Mouse (Mus musculus): ENCODE results near the gene AC124108.1.

The AC124108.1 gene

GRCm38 (mm10) chr1:132200562-132201510, 9.6 kb downstream of the AC124108.1 start:
- no peak for DNase-seq (ENCODE audit: low spot score)

GRCm38 (mm10) chr1:132201511-132201860, 10.2 kb downstream of the AC124108.1 start:
- DNase-seq (ENCODE audit: low spot score) = no peak

GRCm38 (mm10) chr1:132201936-132202335, 10.7 kb downstream of the AC124108.1 start:
- DNase-seq (ENCODE audit: low spot score) = no peak

- DNase-seq (ENCODE audit: low spot score) = no peak
Observed at GRCm38 (mm10) chr1:132202771-132203170, 11.5 kb downstream of the AC124108.1 start.

- DNase-seq (ENCODE audit: low spot score) = no peak
Observed at GRCm38 (mm10) chr1:132205958-132206357, 14.7 kb downstream of the AC124108.1 start.

- DNase-seq (ENCODE audit: low spot score) = no peak
Observed at GRCm38 (mm10) chr1:132206828-132207227, 15.6 kb downstream of the AC124108.1 start.

GRCm38 (mm10) chr1:132208154-132208553, 16.9 kb downstream of the AC124108.1 start:
- peak; percentile 8 for DNase-seq (ENCODE audit: low spot score)

GRCm38 (mm10) chr1:132209400-132209799, 18.1 kb downstream of the AC124108.1 start:
- DNase-seq (ENCODE audit: low spot score) = no peak

GRCm38 (mm10) chr1:132210922-132211321, 19.7 kb downstream of the AC124108.1 start:
- DNase-seq (ENCODE audit: low spot score) = no peak

- no peak for DNase-seq (ENCODE audit: low spot score)
Observed at GRCm38 (mm10) chr1:132211672-132212071, 20.4 kb downstream of the AC124108.1 start.

GRCm38 (mm10) chr1:132212218-132212617, 21.0 kb downstream of the AC124108.1 start:
- DNase-seq (ENCODE audit: low spot score) = no peak

- DNase-seq (ENCODE audit: low spot score) = no peak
Observed at GRCm38 (mm10) chr1:132213076-132213475, 21.8 kb downstream of the AC124108.1 start.

- DNase-seq (ENCODE audit: low spot score) = no peak
Observed at GRCm38 (mm10) chr1:132216276-132216675, 25.0 kb downstream of the AC124108.1 start.

GRCm38 (mm10) chr1:132221627-132222026, 30.4 kb downstream of the AC124108.1 start:
- DNase-seq (ENCODE audit: low spot score) = no peak

- DNase-seq (ENCODE audit: low spot score) = no peak
Observed at GRCm38 (mm10) chr1:132222166-132222565, 30.9 kb downstream of the AC124108.1 start.

- no peak for DNase-seq (ENCODE audit: low spot score)
Observed at GRCm38 (mm10) chr1:132226297-132227080, 35.2 kb downstream of the AC124108.1 start.

- DNase-seq (ENCODE audit: low spot score) = no peak
Observed at GRCm38 (mm10) chr1:132229667-132230066, 38.4 kb downstream of the AC124108.1 start, which contains the start of gene Gm10188. Gene Gm10188 (minus strand): TSS chr1:132229767.

- no peak for DNase-seq (ENCODE audit: low spot score)
Observed at GRCm38 (mm10) chr1:132231470-132232274, 40.4 kb downstream of the AC124108.1 start.

GRCm38 (mm10) chr1:132233566-132233965, 42.3 kb downstream of the AC124108.1 start:
- DNase-seq (ENCODE audit: low spot score) = no peak

GRCm38 (mm10) chr1:132234757-132235273, 43.6 kb downstream of the AC124108.1 start:
- no peak for DNase-seq (ENCODE audit: low spot score)

- DNase-seq (ENCODE audit: low spot score) = peak; percentile 50
Observed at GRCm38 (mm10) chr1:132237585-132238159, 46.4 kb downstream of the AC124108.1 start.

All from MN1 (cell line).